Mouse (Mus musculus) forebrain, embryonic 11.5 days (tissue): ENCODE results near the gene Vps52. TPM values are rescaled to one million over a fixed set of nuclear protein-coding genes. Genes with fewer than 3 reads are reported as not detected.

Experiments
- ATAC-seq: fragments of 200-750 bp; cut with Nextera tagmentation; replicated peaks from 2 replicates; pipeline ENCODE4 v1.8.0; 2017; ENCODE audit warnings: moderate TSS enrichment; ENCODE audit not compliant: low FRiP score
- DNase-seq: peaks from one replicate; pipeline ENCODE4 v3.0.0-alpha.2; 2017; ENCODE audit warnings: low spot score
- H3K27ac ChIP-seq: fragments of 300-500 bp; sonication (generic); 2 replicates; pipeline ENCODE4 v1.5.1; 2014; ENCODE audit warnings: low read depth, low read length
- H3K27me3 ChIP-seq: fragments of 300-500 bp; sonication (generic); 2 replicates; pipeline ENCODE4 v1.6.1; 2014; ENCODE audit warnings: mild to moderate bottlenecking, low read length, mixed read lengths; ENCODE audit not compliant: control insufficient read depth, insufficient read depth
- H3K36me3 ChIP-seq: fragments of 300-500 bp; sonication (generic); 2 replicates; pipeline ENCODE4 v1.6.1; 2014; ENCODE audit warnings: mild to moderate bottlenecking, low read length, moderate library complexity, mixed read lengths; ENCODE audit not compliant: control insufficient read depth, insufficient read depth
- H3K4me1 ChIP-seq: fragments of 300-500 bp; sonication (generic); replicated peaks from 2 replicates; pipeline ENCODE4 v1.6.1; 2014; ENCODE audit warnings: low read length, mixed read lengths; ENCODE audit not compliant: control insufficient read depth, insufficient read depth
- H3K4me2 ChIP-seq: fragments of 300-500 bp; sonication (generic); 2 replicates; pipeline ENCODE4 v1.6.1; 2014; ENCODE audit warnings: low read depth, mild to moderate bottlenecking, low read length, moderate library complexity, mixed read lengths; ENCODE audit not compliant: severe bottlenecking
- H3K4me3 ChIP-seq: fragments of 300-500 bp; sonication (generic); 2 replicates; pipeline ENCODE4 v1.5.1; 2014; ENCODE audit warnings: low read depth, low read length
- H3K9ac ChIP-seq: fragments of 300-500 bp; sonication (generic); 2 replicates; pipeline ENCODE4 v1.6.1; 2014; ENCODE audit warnings: low read length
- H3K9me3 ChIP-seq: fragments of 300-500 bp; sonication (generic); 2 replicates; pipeline ENCODE4 v1.6.1; 2016; ENCODE audit warnings: low read length, mixed read lengths; ENCODE audit not compliant: control insufficient read depth
- WGBS: fragments of 180-500 bp; shearing (Covaris S2); extraction: QIAGEN DNeasy Blood & Tissue Kit; methylation state at CpG from one replicate; pipeline ENCODE4 v1.1.7; 2014; 5-methylcytosine and 5-hydroxymethylcytosine counted together
- polyA plus RNA-seq: library from polyadenylated mRNA; unstranded; fragments of >200 nt; fragmentation: Nextera tagmentation; extraction: Ambion mirVana; gene quantifications from 2 replicates; pipeline ENCODE4 v1.2.1, GENCODE M21; 2014

Gene Vps52
- 44.0 and 46.8 TPM in 2 replicates for polyA plus RNA-seq

- WGBS, result under 1% methylated on average over 50 of the region's 50 CpGs
- DNase-seq (peak; percentile 96), ATAC-seq (peak; percentile 86)
- H3K9ac ChIP-seq, result peak within 1 kb of the TSS; percentile 94
- peak within 1 kb of the TSS; percentile 98 for H3K4me3 ChIP-seq
- H3K4me2 ChIP-seq, result peak within 1 kb of the TSS; percentile 92
- H3K27me3 ChIP-seq, result no peaks in the 10 kb centered on the region
- peaks cover 10% of the 10 kb centered on the region for H3K36me3 ChIP-seq
- peak within 1 kb of the TSS; percentile 90 for H3K27ac ChIP-seq
- peaks cover 38% of the 10 kb centered on the region for H3K4me1 ChIP-seq
- no peaks in the 10 kb centered on the region for H3K9me3 ChIP-seq
Observed at GRCm38 (mm10) chr17:33955555-33956214, at the start of gene Vps52, which contains the start of gene Rps18. Vps52 (plus strand) TSS chr17:33955812. Rps18 (minus strand) TSS chr17:33956001.

GRCm38 (mm10) chr17:33908331-33909076 is 47.1 kb upstream of the Vps52 start:
- Histone ChIP-seq H3K4me2 (peak overlapping the region; percentile 98), H3K4me1 (peaks cover 8% of the 10 kb centered on the region), H3K27me3 (no peaks in the 10 kb centered on the region), H3K36me3 (peaks cover 9% of the 10 kb centered on the region), H3K9me3 (no peaks in the 10 kb centered on the region), H3K9ac (peak overlapping the region; percentile 73), H3K4me3 (peak overlapping the region; percentile 86), H3K27ac (peak overlapping the region; percentile 79)
- ATAC-seq, result no peak; the same call in 1 of the 2 replicates
- WGBS, result under 1% methylated on average over 38 of the region's 44 CpGs
- peak; percentile 75 for DNase-seq

- Histone ChIP-seq H3K27ac (peak within 1 kb of the TSS; percentile 79), H3K27me3 (no peaks in the 10 kb centered on the region), H3K4me2 (peak within 1 kb of the TSS; percentile 98), H3K4me1 (peaks cover 8% of the 10 kb centered on the region), H3K4me3 (peak within 1 kb of the TSS; percentile 86), H3K9ac (peak within 1 kb of the TSS; percentile 87), H3K9me3 (no peaks in the 10 kb centered on the region), H3K36me3 (peaks cover 14% of the 10 kb centered on the region)
- ATAC-seq (peak; percentile 97), DNase-seq (peak; percentile 99)
- under 1% methylated on average over 68 of the region's 68 CpGs for WGBS
Observed at GRCm38 (mm10) chr17:33909077-33909868, 46.3 kb upstream of the Vps52 start, which contains the start of gene Daxx. Daxx (plus strand) TSS chr17:33909414.

- 2% methylated on average over 14 of the region's 14 CpGs for WGBS
- Histone ChIP-seq H3K36me3 (peaks cover 14% of the 10 kb centered on the region), H3K9ac (peak overlapping the region; percentile 87), H3K27me3 (no peaks in the 10 kb centered on the region), H3K9me3 (no peaks in the 10 kb centered on the region), H3K4me3 (peak overlapping the region; percentile 86), H3K4me1 (peaks cover 8% of the 10 kb centered on the region), H3K4me2 (peak overlapping the region; percentile 98), H3K27ac (peak overlapping the region; percentile 64; the same call in 1 of the 2 replicates)
- DNase-seq, result no peak
- ATAC-seq, result 0 out of 2 replicates have a peak, but pooled peaks have one; percentile 4
Observed at GRCm38 (mm10) chr17:33909869-33910250, 45.8 kb upstream of the Vps52 start.

- no peaks in the 10 kb centered on the region for H3K27me3 ChIP-seq
- H3K4me2 ChIP-seq, result peak overlapping the region; percentile 98
- H3K27ac ChIP-seq, result no peak overlapping the region
- H3K4me1 ChIP-seq, result peaks cover 10% of the 10 kb centered on the region
- peak overlapping the region; percentile 86 for H3K4me3 ChIP-seq
- peak overlapping the region; percentile 87 for H3K9ac ChIP-seq
- ATAC-seq (no peak), DNase-seq (no peak)
- H3K36me3 ChIP-seq, result peaks cover 14% of the 10 kb centered on the region
- 56% methylated on average over 11 of the region's 11 CpGs for WGBS
- no peaks in the 10 kb centered on the region for H3K9me3 ChIP-seq
Observed at GRCm38 (mm10) chr17:33910346-33911051, 45.1 kb upstream of the Vps52 start.

GRCm38 (mm10) chr17:33911052-33911812 is 44.4 kb upstream of the Vps52 start:
- Histone ChIP-seq H3K9me3 (no peaks in the 10 kb centered on the region), H3K9ac (no peak overlapping the region), H3K4me2 (no peak overlapping the region), H3K27me3 (no peaks in the 10 kb centered on the region), H3K27ac (no peak overlapping the region), H3K36me3 (peaks cover 14% of the 10 kb centered on the region), H3K4me3 (no peak overlapping the region), H3K4me1 (peaks cover 10% of the 10 kb centered on the region)
- no peak for DNase-seq
- no peak for ATAC-seq
- 93% methylated on average over 31 of the region's 31 CpGs for WGBS

- no peak for ATAC-seq
- no peak overlapping the region for H3K4me3 ChIP-seq
Observed at GRCm38 (mm10) chr17:33911813-33912414, 43.7 kb upstream of the Vps52 start.

More at GRCm38 (mm10) chr17:33911813-33912414, 43.7 kb upstream of the Vps52 start:
- H3K4me2 ChIP-seq, result no peak overlapping the region
- H3K4me1 ChIP-seq, result peaks cover 12% of the 10 kb centered on the region
- H3K36me3 ChIP-seq, result peaks cover 14% of the 10 kb centered on the region
- no peak overlapping the region for H3K9ac ChIP-seq
- H3K27ac ChIP-seq, result no peak overlapping the region
- no peaks in the 10 kb centered on the region for H3K27me3 ChIP-seq
- WGBS, result 93% methylated on average over 28 of the region's 28 CpGs
- no peaks in the 10 kb centered on the region for H3K9me3 ChIP-seq
- no peak for DNase-seq
